Comparison of ENCODE assay signal across 11 mouse cellular contexts in genomic region chr1:82261053-82261618, GRCm38 (mm10). TPM values are rescaled to one million over a fixed set of nuclear protein-coding genes. Genes with fewer than 3 reads are reported as not detected.
A peak's percentile ranks its signal among the peaks of the same experiment; 100 is the strongest.
DNase-seq lines count a peak whose midpoint lies in the region; ATAC-seq lines count a peak whose summit lies in the region.
"Had no signal": no experiment of that assay in that cellular context is flagged by ENCODE, and none has a peak within 500 bp of the region (broad histone marks: within the 10 kb centered on the region; RNA-seq: fewer than 3 reads in every experiment).

No protein-coding gene starts in this region.

- WGBS in forebrain, embryonic 16.5 days = 15% methylated on average over 9 of the region's 9 CpGs
- 18% methylated on average over 9 of the region's 9 CpGs for WGBS in limb, embryonic 13.5 days

- DNase-seq in frontal cortex, postnatal 10 days (ENCODE audit: low spot score in 2 of 2) = no peak
- peak; percentile 63 to 65 for DNase-seq in cerebellum, adult 18-20 months
- no peak for DNase-seq in spleen, postnatal 10 days (ENCODE audit: low spot score in 2 of 2)
- no peak for DNase-seq in testis, postnatal 10 days (ENCODE audit: low spot score)
- DNase-seq in c-Kit-positive CD71-positive TER-119-positive erythroid progenitor cells, embryonic 14.5 days (ENCODE audit: low spot score) = no peak

- no peak overlapping the region for H3K9ac ChIP-seq in forebrain, embryonic 16.5 days (replicated peaks; ENCODE audit: low read depth, low read length)
- H3K9ac ChIP-seq in limb, embryonic 13.5 days = no peak overlapping the region
- H3K9ac ChIP-seq: heart, embryonic 13.5 days had no signal

- H3K9me3 ChIP-seq in forebrain, embryonic 16.5 days (ENCODE audit: control insufficient read depth, low read length) = no peaks in the 10 kb centered on the region
- H3K9me3 ChIP-seq in limb, embryonic 13.5 days = no peaks in the 10 kb centered on the region
- H3K9me3 ChIP-seq: heart, embryonic 13.5 days had no signal

- peak overlapping the region; percentile 58; the same call in 1 of the 2 replicates for H3K27ac ChIP-seq in forebrain, embryonic 16.5 days (ENCODE audit: low read length)
- H3K27ac ChIP-seq in limb, embryonic 13.5 days = peak overlapping the region; percentile 11; the same call in 1 of the 2 replicates
- H3K27ac ChIP-seq: heart, embryonic 13.5 days; macrophage had no signal

- no peak overlapping the region for H3K4me3 ChIP-seq in forebrain, embryonic 16.5 days (replicated peaks; ENCODE audit: low read length)
- H3K4me3 ChIP-seq in limb, embryonic 13.5 days = no peak overlapping the region
- H3K4me3 ChIP-seq: heart, embryonic 13.5 days had no signal

- H3K4me2 ChIP-seq in forebrain, embryonic 16.5 days (ENCODE audit: low read length) = peak overlapping the region; percentile 42; the same call in 1 of the 2 replicates
- 0 out of 2 replicates have a peak overlapping the region, but pooled peaks have one; percentile 25 for H3K4me2 ChIP-seq in limb, embryonic 13.5 days (replicated peaks)
- H3K4me2 ChIP-seq: heart, embryonic 13.5 days had no signal

- H3K4me1 ChIP-seq in forebrain, embryonic 16.5 days (replicated peaks; ENCODE audit: control insufficient read depth, insufficient read depth, low read length) = peaks cover 17% of the 10 kb centered on the region
- H3K4me1 ChIP-seq in limb, embryonic 13.5 days = peaks cover 45% of the 10 kb centered on the region

- no peaks in the 10 kb centered on the region for H3K36me3 ChIP-seq in forebrain, embryonic 16.5 days (ENCODE audit: control insufficient read depth, insufficient read depth)
- H3K36me3 ChIP-seq in limb, embryonic 13.5 days = no peaks in the 10 kb centered on the region
- H3K36me3 ChIP-seq: heart, embryonic 13.5 days had no signal

- peak; percentile 66; the same call in 1 of the 2 replicates for ATAC-seq in frontal cortex, adult (ENCODE audit: low TSS enrichment)
- peak; percentile 95 for ATAC-seq in forebrain, embryonic 16.5 days
- no peak for ATAC-seq in limb, embryonic 13.5 days (ENCODE audit: low FRiP score, low read depth)

- no peaks in the 10 kb centered on the region for H3K27me3 ChIP-seq in forebrain, embryonic 16.5 days (replicated peaks; ENCODE audit: control insufficient read depth, insufficient read depth, low read length)
- no peaks in the 10 kb centered on the region for H3K27me3 ChIP-seq in limb, embryonic 13.5 days
- H3K27me3 ChIP-seq: heart, embryonic 13.5 days had no signal

RNA-seq across cellular contexts. Expression of gene Gm9747, which starts 28.2 kb away (rescaled TPM):
- 30.1 and 34.5 TPM in 2 replicates for polyA plus RNA-seq in forebrain, embryonic 16.5 days (2015; fragmentation: Nextera tagmentation; extraction: Ambion mirVana)
- 32.1 and 34.9 TPM in 2 replicates for polyA plus RNA-seq in limb, embryonic 13.5 days (2015; fragmentation: Nextera tagmentation; extraction: Ambion mirVana)
- polyA plus RNA-seq: large intestine, adult 2 months; macrophage had no signal

RNA-seq across cellular contexts. Expression of gene Irs1, which starts 30.1 kb away (rescaled TPM):
- polyA plus RNA-seq in forebrain, embryonic 16.5 days (2015; fragmentation: Nextera tagmentation; extraction: Ambion mirVana) = 9.2 and 11.0 TPM in 2 replicates
- 10.7 and 11.8 TPM in 2 replicates for polyA plus RNA-seq in limb, embryonic 13.5 days (2015; fragmentation: Nextera tagmentation; extraction: Ambion mirVana)
- polyA plus RNA-seq: macrophage had no signal

RNA-seq across cellular contexts. Expression of gene Rhbdd1, which starts 55.1 kb away (rescaled TPM):
- 4.6 and 5.8 TPM in 2 replicates for polyA plus RNA-seq in forebrain, embryonic 16.5 days (2015; fragmentation: Nextera tagmentation; extraction: Ambion mirVana)
- polyA plus RNA-seq in limb, embryonic 13.5 days (2015; fragmentation: Nextera tagmentation; extraction: Ambion mirVana) = 7.6 TPM in 2 replicates

Comparison
In these comparisons a context has a peak if more than half of its experiments do, and no peak if none do; other contexts are left out.
1. DNase-seq: peak in cerebellum, adult 18-20 months (2 of 2); none in frontal cortex, postnatal 10 days (0 of 2), spleen, postnatal 10 days (0 of 2), testis, postnatal 10 days (single experiment) and c-Kit-positive CD71-positive TER-119-positive erythroid progenitor cells, embryonic 14.5 days (single experiment).